Mouse (Mus musculus): ENCODE measurements around the gene Olfr1316. TPM values are rescaled to one million over a fixed set of nuclear protein-coding genes. Genes with fewer than 3 reads are reported as not detected.

Olfr1316 gene
- polyA plus RNA-seq (2012; ENCODE audit: insufficient read depth, insufficient read length, missing spikeins), result not detected in 2 replicates

DNA sequence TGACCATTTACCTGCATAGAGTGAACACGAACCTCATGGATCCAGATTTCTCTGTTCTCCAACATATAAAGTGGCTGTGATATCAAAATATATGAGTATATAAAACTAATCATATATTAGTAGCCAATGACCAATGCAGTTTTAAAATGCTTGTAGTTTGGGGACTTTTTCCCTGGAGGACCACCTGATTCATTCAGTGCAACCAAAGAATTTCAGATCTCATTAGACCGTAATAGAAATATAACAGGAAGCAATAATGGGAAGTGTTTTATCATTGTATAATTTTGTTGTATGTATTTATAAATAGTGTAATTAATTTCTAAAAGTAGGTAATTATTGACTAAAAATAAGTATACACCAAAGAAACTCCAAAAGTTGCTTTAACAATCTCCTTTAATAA is at the start of gene Olfr1316:
Olfr1316 (minus strand) TSS at position 101 of the 400 bp plus-strand sequence.
- Histone ChIP-seq H3K27ac (replicated peaks; ENCODE audit: low read depth, low read length) (no peak within 1 kb of the TSS), H3K4me3 (ENCODE audit: insufficient read depth, low read depth, low read length) (no peak within 1 kb of the TSS), H3K4me1 (ENCODE audit: control insufficient read depth, insufficient read depth, insufficient read length, low read length) (no peaks in the 10 kb centered on the region)

- H3K27ac ChIP-seq (replicated peaks; ENCODE audit: low read depth, low read length), result no peak within 1 kb of the TSS
- H3K4me1 ChIP-seq (ENCODE audit: control insufficient read depth, insufficient read depth, insufficient read length, low read length), result no peaks in the 10 kb centered on the region
- H3K4me3 ChIP-seq (ENCODE audit: insufficient read depth, low read depth, low read length), result no peak within 1 kb of the TSS
Measured at GRCm38 (mm10) chr2:112153898-112154297, 19.1 kb upstream of the Olfr1316 start, which contains the start of gene Olfr1318. TSS of gene Olfr1318 (plus strand) at chr2:112154198.

DNA sequence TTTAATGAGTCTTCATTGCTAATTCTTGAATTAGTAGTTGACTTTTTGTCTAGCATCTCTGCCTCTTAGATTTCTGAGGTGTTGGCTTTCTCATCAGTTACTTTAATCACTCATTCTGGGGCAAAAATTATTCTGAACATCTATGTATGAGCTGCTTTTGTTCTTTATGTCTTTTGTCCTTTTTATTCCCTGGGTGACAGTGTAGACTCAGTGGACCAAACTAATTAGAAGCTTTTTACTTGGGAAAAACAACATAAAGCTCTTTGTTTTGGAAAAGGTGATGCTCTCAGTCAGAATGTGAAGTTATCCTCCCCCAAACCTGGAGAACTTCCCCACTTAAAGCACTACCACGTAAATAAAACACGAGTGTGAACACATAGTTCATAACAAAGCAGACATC is 5.3 kb upstream of the Olfr1316 start, which contains the start of gene Olfr1317:
Olfr1317 (plus strand) TSS at position 301 of the 400 bp plus-strand sequence.
- no peaks in the 10 kb centered on the region for H3K4me1 ChIP-seq (ENCODE audit: control insufficient read depth, insufficient read depth, insufficient read length, low read length)
- H3K27ac ChIP-seq (replicated peaks; ENCODE audit: low read depth, low read length), result no peak within 1 kb of the TSS
- no peak within 1 kb of the TSS for H3K4me3 ChIP-seq (ENCODE audit: insufficient read depth, low read depth, low read length)

DNA sequence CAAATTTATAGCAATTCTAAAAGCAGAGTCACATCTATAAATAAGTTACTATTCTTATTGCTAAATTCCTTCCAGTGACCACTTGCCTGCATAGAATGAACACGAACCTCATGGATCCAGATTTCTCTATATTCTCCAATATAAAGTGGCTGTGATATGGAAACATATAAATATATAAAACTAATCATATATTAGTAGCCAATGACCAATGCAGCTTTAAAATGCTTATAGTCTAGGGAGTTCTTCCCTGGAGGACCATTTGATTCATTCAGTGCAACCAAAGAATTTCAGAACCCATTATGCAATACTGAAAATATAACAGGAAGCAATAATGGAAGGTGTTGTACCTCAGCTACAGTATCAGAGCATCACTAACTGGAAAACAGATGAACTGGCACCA is 19.4 kb downstream of the Olfr1316 start, which contains the start of gene Olfr1315-ps1:
Olfr1315-ps1 (minus strand) TSS at position 101 of the 400 bp plus-strand sequence.
- no peak within 1 kb of the TSS for H3K27ac ChIP-seq (replicated peaks; ENCODE audit: low read depth, low read length)
- no peaks in the 10 kb centered on the region for H3K4me1 ChIP-seq (ENCODE audit: control insufficient read depth, insufficient read depth, insufficient read length, low read length)
- no peak within 1 kb of the TSS for H3K4me3 ChIP-seq (ENCODE audit: insufficient read depth, low read depth, low read length)

DNA sequence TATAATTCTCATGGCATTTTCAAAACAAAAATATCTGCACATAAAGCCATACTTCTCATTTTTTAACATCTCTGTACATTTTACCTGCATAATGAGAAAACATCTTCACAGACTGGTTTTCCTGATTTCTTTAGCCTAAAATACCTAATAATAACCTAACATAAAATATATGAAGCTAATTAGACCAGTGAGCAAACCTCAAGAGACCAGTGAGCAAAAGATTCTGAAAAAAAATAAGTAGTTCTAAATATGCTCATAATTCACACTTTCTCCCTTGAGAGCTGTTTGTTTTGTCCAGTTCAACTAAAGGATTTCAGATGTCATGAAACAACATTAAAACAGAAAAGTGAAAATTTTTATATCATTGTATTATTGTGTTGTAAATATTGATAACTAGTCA is 38.1 kb downstream of the Olfr1316 start, which contains the start of gene Olfr1314:
Olfr1314 (minus strand) TSS at position 101 of the 400 bp plus-strand sequence.
- Histone ChIP-seq H3K4me1 (ENCODE audit: control insufficient read depth, insufficient read depth, insufficient read length, low read length) (no peaks in the 10 kb centered on the region), H3K4me3 (ENCODE audit: insufficient read depth, low read depth, low read length) (no peak within 1 kb of the TSS), H3K27ac (replicated peaks; ENCODE audit: low read depth, low read length) (no peak within 1 kb of the TSS)

- H3K4me3 ChIP-seq (ENCODE audit: insufficient read depth, low read depth, low read length), result no peak within 1 kb of the TSS
- H3K27ac ChIP-seq (replicated peaks; ENCODE audit: low read depth, low read length), result no peak within 1 kb of the TSS
- no peaks in the 10 kb centered on the region for H3K4me1 ChIP-seq (ENCODE audit: control insufficient read depth, insufficient read depth, insufficient read length, low read length)
Measured at GRCm38 (mm10) chr2:112077743-112078142, 57.0 kb downstream of the Olfr1316 start, which contains the start of gene Olfr1313. TSS of gene Olfr1313 (minus strand) at chr2:112077843.

Other genes with a start within 250 kb of the Olfr1316 start
- not detected in 2 replicates for gene Olfr1306, start 218.7 kb downstream of the Olfr1316 start, polyA plus RNA-seq (2012; ENCODE audit: insufficient read depth, insufficient read length, missing spikeins)
- gene Olfr1307, start 185.5 kb downstream of the Olfr1316 start, polyA plus RNA-seq (2012; ENCODE audit: insufficient read depth, insufficient read length, missing spikeins), result not detected in 2 replicates
- not detected in 2 replicates for gene Olfr1308, start 170.0 kb downstream of the Olfr1316 start, polyA plus RNA-seq (2012; ENCODE audit: insufficient read depth, insufficient read length, missing spikeins)
- gene Olfr1309, start 144.7 kb downstream of the Olfr1316 start, polyA plus RNA-seq (2012; ENCODE audit: insufficient read depth, insufficient read length, missing spikeins), result not detected in 2 replicates
- gene Olfr1310, start 122.3 kb downstream of the Olfr1316 start, polyA plus RNA-seq (2012; ENCODE audit: insufficient read depth, insufficient read length, missing spikeins), result not detected in 2 replicates
- not detected in 2 replicates for gene Olfr1311, start 110.6 kb downstream of the Olfr1316 start, polyA plus RNA-seq (2012; ENCODE audit: insufficient read depth, insufficient read length, missing spikeins)
- not detected in 2 replicates for gene Olfr1312, start 84.7 kb downstream of the Olfr1316 start, polyA plus RNA-seq (2012; ENCODE audit: insufficient read depth, insufficient read length, missing spikeins)
- not detected in 2 replicates for gene Olfr1313, start 57.1 kb downstream of the Olfr1316 start, polyA plus RNA-seq (2012; ENCODE audit: insufficient read depth, insufficient read length, missing spikeins)
- gene Olfr1314, start 38.2 kb downstream of the Olfr1316 start, polyA plus RNA-seq (2012; ENCODE audit: insufficient read depth, insufficient read length, missing spikeins), result not detected in 2 replicates
- gene Olfr1315-ps1, start 19.5 kb downstream of the Olfr1316 start, polyA plus RNA-seq (2012; ENCODE audit: insufficient read depth, insufficient read length, missing spikeins), result not detected in 2 replicates
- gene Olfr1317, start 5.4 kb upstream of the Olfr1316 start, polyA plus RNA-seq (2012; ENCODE audit: insufficient read depth, insufficient read length, missing spikeins), result not detected in 2 replicates
- gene Olfr1318, start 19.2 kb upstream of the Olfr1316 start, polyA plus RNA-seq (2012; ENCODE audit: insufficient read depth, insufficient read length, missing spikeins), result not detected in 2 replicates
- gene Lpcat4, start 104.5 kb upstream of the Olfr1316 start, polyA plus RNA-seq (2012; ENCODE audit: insufficient read depth, insufficient read length, missing spikeins), result 1.3 and 2.0 TPM in 2 replicates
- gene Nutm1, start 124.3 kb upstream of the Olfr1316 start, polyA plus RNA-seq (2012; ENCODE audit: insufficient read depth, insufficient read length, missing spikeins), result not detected in 2 replicates
- 166 and 235 TPM in 2 replicates for gene Nop10, start 126.9 kb upstream of the Olfr1316 start, polyA plus RNA-seq (2012; ENCODE audit: insufficient read depth, insufficient read length, missing spikeins)
- 10.4 and 10.8 TPM in 2 replicates for gene Slc12a6, start 130.8 kb upstream of the Olfr1316 start, polyA plus RNA-seq (2012; ENCODE audit: insufficient read depth, insufficient read length, missing spikeins)
- gene Gm21985, start 131.3 kb upstream of the Olfr1316 start, polyA plus RNA-seq (2012; ENCODE audit: insufficient read depth, insufficient read length, missing spikeins), result not detected in 2 replicates
- 122 and 128 TPM in 2 replicates for gene Emc4, start 233.1 kb upstream of the Olfr1316 start, polyA plus RNA-seq (2012; ENCODE audit: insufficient read depth, insufficient read length, missing spikeins)
- gene Katnbl1, start 244.2 kb upstream of the Olfr1316 start, polyA plus RNA-seq (2012; ENCODE audit: insufficient read depth, insufficient read length, missing spikeins), result 6.1 and 8.6 TPM in 2 replicates

All from brown adipose tissue, adult 24 weeks (tissue).